Mouse (Mus musculus): ENCODE data around the gene Dcaf6.

DNA sequence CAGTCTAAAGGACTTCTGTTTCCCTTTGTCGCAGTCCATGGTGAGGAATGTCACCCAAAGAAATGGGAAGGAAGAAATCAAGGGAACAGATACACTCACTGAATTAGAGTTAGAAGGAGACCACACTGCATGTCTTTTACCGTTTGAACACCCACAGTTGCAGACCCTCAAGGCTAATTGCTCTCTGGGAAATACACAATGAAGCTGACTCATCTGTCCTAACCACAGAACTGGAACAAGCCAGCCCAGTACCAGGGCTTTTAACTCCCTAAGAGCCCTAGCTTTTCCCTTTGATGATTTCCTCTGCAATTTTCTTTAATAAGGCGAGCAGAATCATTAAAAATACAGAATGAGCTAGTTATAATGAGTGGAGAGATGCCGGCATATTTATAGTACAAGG, 115.8 kb downstream of the Dcaf6 start:
- TF ChIP-seq POLR2A (IDR thresholded peaks at IDR 0.05; ENCODE audit: insufficient read length, low read depth) (no peak), E2F4 (IDR thresholded peaks at IDR 0.05; ENCODE audit: insufficient read depth) (no peak), SRF (IDR thresholded peaks at IDR 0.05; ENCODE audit: control insufficient read depth, insufficient read length, low read depth) (no peak), USF1 (IDR thresholded peaks at IDR 0.05; ENCODE audit: low read depth) (no peak)
